Mouse (Mus musculus) adrenal gland, postnatal 36 days (tissue): ENCODE data around the gene Btbd8. TPM values are rescaled to one million over a fixed set of nuclear protein-coding genes. Genes with fewer than 3 reads are reported as not detected.
A peak's percentile ranks its signal among the peaks of the same experiment; 100 is the strongest.

Source experiments
- DNase-seq, 2 experiments: peaks; one replicate each; pipeline ENCODE4 v3.0.0; 2021; ENCODE audit warnings: mixed read lengths in 1 of 2
- long read RNA-seq, 2 experiments: library from polyadenylated mRNA; stranded (forward); transcript quantifications; one replicate each; pipeline ENCODE4 v2.0.0; 2021; ENCODE audit warnings: borderline sequencing depth in 2 of 2
- total RNA-seq, 2 experiments: library from RNA; stranded (reverse); gene quantifications; 2 replicates each; pipeline ENCODE4 v1.2.3; 2021

Btbd8 gene
- total RNA-seq, result 1 to 10 TPM; 5.3 to 7.0 TPM
- long read RNA-seq, experiment 1, result 0 reads
- long read RNA-seq, experiment 2, result 0 reads

GRCm38 (mm10) chr5:107437464-107438281 lies at the start of gene Btbd8:
Btbd8 (plus strand) TSS chr5:107437997.
- DNase-seq, result peak; percentile 93 to 95

GRCm38 (mm10) chr5:107389373-107389772 lies 48.4 kb upstream of the Btbd8 start:
- no peak for DNase-seq

- no peak for DNase-seq
Observed at GRCm38 (mm10) chr5:107394437-107394836, 43.4 kb upstream of the Btbd8 start.

- DNase-seq, result no peak
Observed at GRCm38 (mm10) chr5:107402436-107402835, 35.4 kb upstream of the Btbd8 start, which contains the start of gene Ephx4. Ephx4 (plus strand) TSS chr5:107402736.

GRCm38 (mm10) chr5:107403011-107403946 lies 34.5 kb upstream of the Btbd8 start:
- peak; percentile 20 to 40 for DNase-seq

GRCm38 (mm10) chr5:107403947-107404684 lies 33.7 kb upstream of the Btbd8 start:
- no peak for DNase-seq

GRCm38 (mm10) chr5:107405361-107405760 lies 32.4 kb upstream of the Btbd8 start:
- DNase-seq, result no peak

GRCm38 (mm10) chr5:107410305-107410704 lies 27.5 kb upstream of the Btbd8 start:
- no peak for DNase-seq

- no peak for DNase-seq
Observed at GRCm38 (mm10) chr5:107411326-107411725, 26.5 kb upstream of the Btbd8 start.

GRCm38 (mm10) chr5:107412285-107412684 lies 25.5 kb upstream of the Btbd8 start:
- no peak for DNase-seq

GRCm38 (mm10) chr5:107415098-107415497 lies 22.7 kb upstream of the Btbd8 start:
- no peak for DNase-seq

GRCm38 (mm10) chr5:107421676-107422075 lies 16.1 kb upstream of the Btbd8 start:
- DNase-seq, result no peak

GRCm38 (mm10) chr5:107431249-107431648 lies 6.5 kb upstream of the Btbd8 start, which contains the start of gene Lpcat2b:
Lpcat2b (plus strand) TSS chr5:107431549.
- DNase-seq, result no peak

GRCm38 (mm10) chr5:107434001-107434400 lies 3.8 kb upstream of the Btbd8 start:
- DNase-seq, result no peak

- DNase-seq, result no peak
Observed at GRCm38 (mm10) chr5:107436185-107436584, 1.6 kb upstream of the Btbd8 start.

GRCm38 (mm10) chr5:107436587-107437209 lies 1.1 kb upstream of the Btbd8 start:
- no peak for DNase-seq

GRCm38 (mm10) chr5:107438353-107438752 lies 556 bp downstream of the Btbd8 start:
- DNase-seq, result no peak

GRCm38 (mm10) chr5:107441881-107442280 lies 4.1 kb downstream of the Btbd8 start:
- DNase-seq, result no peak

GRCm38 (mm10) chr5:107444251-107444650 lies 6.5 kb downstream of the Btbd8 start:
- DNase-seq, result peak in 1 of 2 experiments; percentile 17

- no peak for DNase-seq
Observed at GRCm38 (mm10) chr5:107447977-107448376, 10.2 kb downstream of the Btbd8 start.

- no peak for DNase-seq
Observed at GRCm38 (mm10) chr5:107448784-107449183, 11.0 kb downstream of the Btbd8 start.
